Mouse (Mus musculus) erythroblast, embryonic 14.5 days (primary cell): ENCODE data around the gene Fam222b. TPM values are rescaled to one million over a fixed set of nuclear protein-coding genes. Genes with fewer than 3 reads are reported as not detected.

Experiments
- H3K27me3 ChIP-seq: 2 replicates; pipeline ENCODE4 v1.6.1; 2012; ENCODE audit warnings: inconsistent platforms; ENCODE audit not compliant: control insufficient read depth
- H3K36me3 ChIP-seq: 2 replicates; pipeline ENCODE4 v1.6.1; 2012; ENCODE audit warnings: mild to moderate bottlenecking, inconsistent platforms; ENCODE audit not compliant: control insufficient read depth
- H3K4me1 ChIP-seq: 2 replicates; pipeline ENCODE4 v1.6.1; 2012; ENCODE audit warnings: inconsistent platforms; ENCODE audit not compliant: control insufficient read depth
- H3K4me3 ChIP-seq: replicated peaks from 2 replicates; pipeline ENCODE3; 2012; ENCODE audit warnings: moderate library complexity, mild to moderate bottlenecking, inconsistent platforms
- H3K9me3 ChIP-seq: 2 replicates; pipeline ENCODE4 v1.6.1; 2012; ENCODE audit warnings: low read length, inconsistent platforms, mixed read lengths; ENCODE audit not compliant: control insufficient read depth
- GATA1 ChIP-seq: IDR thresholded peaks from 2 replicates; pipeline ENCODE4 v1.6.1; 2012; ENCODE audit warnings: low read length, inconsistent platforms, mixed read lengths
- TAL1 ChIP-seq: IDR thresholded peaks from 3 replicates; pipeline ENCODE4 v1.6.1; 2012; ENCODE audit warnings: low read length, inconsistent platforms, mixed read lengths
- polyA plus RNA-seq: library from polyadenylated mRNA; stranded (reverse); fragments of >175 nt; gene quantifications from 2 replicates; pipeline ENCODE4 v1.2.3, GENCODE M21; 2012

Gene Fam222b
- polyA plus RNA-seq, 1 experiment, result 0.78 TPM

DNA sequence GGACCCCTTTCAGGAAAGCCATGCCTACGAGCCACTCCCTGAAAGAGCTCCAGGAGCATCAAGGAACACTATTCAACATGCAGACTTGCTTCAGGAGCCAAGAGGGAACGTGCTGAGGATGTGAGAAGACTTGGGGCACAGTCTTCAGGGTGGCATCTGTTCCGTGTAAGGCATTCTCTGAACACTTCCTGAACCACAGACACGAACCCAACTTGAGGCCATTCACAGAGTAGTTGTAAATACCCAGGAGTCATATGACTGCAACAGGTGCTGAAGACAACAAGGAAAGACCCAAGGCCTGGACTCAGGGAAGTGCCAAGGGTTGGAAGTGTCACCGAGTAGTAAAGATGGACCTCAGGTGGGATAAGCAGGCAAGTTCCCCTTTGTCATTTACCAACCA is 26.9 kb upstream of the Fam222b start:
- peak overlapping the region; percentile 44 for H3K4me3 ChIP-seq
- no peaks in the 10 kb centered on the region for H3K27me3 ChIP-seq
- H3K9me3 ChIP-seq, result no peaks in the 10 kb centered on the region
- H3K4me1 ChIP-seq, result peaks cover 98% of the 10 kb centered on the region
- H3K36me3 ChIP-seq, result peaks cover 55% of the 10 kb centered on the region
- TF ChIP-seq TAL1 (no peak), GATA1 (no peak)

DNA sequence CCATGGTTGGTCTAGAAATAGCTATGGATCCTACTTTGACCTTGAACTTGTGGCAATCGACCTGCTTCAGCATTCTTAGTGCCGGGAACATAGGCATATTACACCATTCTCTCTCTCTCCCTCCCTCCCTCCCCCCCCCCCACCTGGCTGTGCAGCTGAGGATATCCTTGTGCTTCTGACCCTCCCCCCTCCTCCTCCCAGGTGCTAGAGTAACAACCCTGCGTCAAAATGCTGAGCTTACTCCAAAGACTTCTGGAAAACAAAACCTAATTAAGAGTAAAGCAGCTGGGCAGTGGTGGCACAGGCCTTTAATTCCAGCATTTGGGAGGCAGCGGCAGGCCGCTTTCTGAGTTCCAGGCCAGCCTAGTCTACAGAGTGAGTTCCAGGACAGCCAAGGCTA is 25.3 kb upstream of the Fam222b start:
- no peaks in the 10 kb centered on the region for H3K27me3 ChIP-seq
- peaks cover 95% of the 10 kb centered on the region for H3K4me1 ChIP-seq
- no peak for TF ChIP-seq GATA1
- TF ChIP-seq TAL1, result no peak
- H3K36me3 ChIP-seq, result peaks cover 70% of the 10 kb centered on the region
- H3K9me3 ChIP-seq, result no peaks in the 10 kb centered on the region
- peak overlapping the region; percentile 74 for H3K4me3 ChIP-seq

DNA sequence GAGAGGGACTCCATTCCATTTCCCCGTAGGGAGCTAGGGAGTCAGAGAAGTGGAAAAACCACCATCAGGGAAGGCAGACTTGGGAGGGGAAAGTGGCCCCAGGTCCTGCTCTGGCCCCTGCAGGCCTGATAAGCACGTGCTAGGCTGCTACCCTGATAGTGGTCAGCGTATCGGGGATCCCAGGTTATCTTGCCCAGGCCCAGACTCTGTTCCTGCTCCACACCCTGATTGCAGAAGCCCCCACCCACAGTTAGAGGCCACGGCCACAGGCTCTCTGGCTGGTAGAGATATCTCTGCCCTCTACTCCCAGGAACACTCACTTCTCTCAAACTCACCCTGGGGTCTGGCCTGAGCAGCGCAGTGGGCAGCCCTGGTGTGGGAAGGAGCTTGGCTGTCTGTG is 24.8 kb upstream of the Fam222b start:
- peak; percentile 90 for TF ChIP-seq TAL1
- peak; percentile 98 for TF ChIP-seq GATA1
- peaks cover 95% of the 10 kb centered on the region for H3K4me1 ChIP-seq
- H3K36me3 ChIP-seq, result peaks cover 70% of the 10 kb centered on the region
- H3K27me3 ChIP-seq, result no peaks in the 10 kb centered on the region
- H3K4me3 ChIP-seq, result peak overlapping the region; percentile 74
- no peaks in the 10 kb centered on the region for H3K9me3 ChIP-seq

- H3K36me3 ChIP-seq, result peaks cover 86% of the 10 kb centered on the region
- H3K4me3 ChIP-seq, result peak overlapping the region; percentile 74
- no peaks in the 10 kb centered on the region for H3K27me3 ChIP-seq
- H3K9me3 ChIP-seq, result no peaks in the 10 kb centered on the region
- no peak for TF ChIP-seq GATA1
- peaks cover 94% of the 10 kb centered on the region for H3K4me1 ChIP-seq
Observed at GRCm38 (mm10) chr11:78071938-78072337, 22.5 kb upstream of the Fam222b start.

DNA sequence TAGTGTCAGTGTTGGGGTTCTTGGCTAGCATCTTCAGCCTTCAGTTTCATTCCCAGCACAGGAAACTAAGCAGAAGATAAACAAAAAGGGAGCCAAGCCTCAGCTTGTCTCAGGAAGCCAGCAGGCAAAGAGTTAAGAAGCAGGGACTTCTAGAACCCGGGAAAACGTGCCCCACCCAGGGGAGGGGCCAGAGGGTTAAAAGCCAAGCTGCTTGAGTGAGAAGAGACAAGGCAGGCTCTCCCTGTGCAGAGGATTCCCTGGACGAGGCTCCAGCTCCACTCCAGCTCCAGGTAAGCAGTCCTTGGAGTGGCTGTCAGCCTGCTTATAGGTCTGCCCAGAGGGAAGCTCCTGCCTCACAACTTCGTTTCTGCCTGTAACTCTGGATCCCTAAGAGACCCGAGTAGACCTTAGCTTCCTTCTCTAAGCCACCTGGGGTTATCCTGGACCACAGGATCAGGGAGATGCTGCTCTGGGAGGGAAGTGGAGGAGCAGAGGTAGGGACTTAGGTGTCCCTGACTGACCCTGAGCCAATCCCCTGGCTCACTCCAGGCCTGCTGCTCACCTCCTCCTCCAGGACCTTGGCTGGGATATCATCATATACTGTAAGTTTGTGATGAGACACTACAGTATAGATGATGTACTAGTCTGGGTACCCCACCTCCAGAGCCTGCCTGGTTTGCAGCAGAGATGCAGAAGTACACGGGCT is 21.9 kb upstream of the Fam222b start:
- Histone ChIP-seq H3K4me3 (peak overlapping the region; percentile 74), H3K27me3 (no peaks in the 10 kb centered on the region), H3K4me1 (peaks cover 92% of the 10 kb centered on the region), H3K9me3 (no peaks in the 10 kb centered on the region), H3K36me3 (peaks cover 86% of the 10 kb centered on the region)
- TF ChIP-seq GATA1 (no peak), TAL1 (no peak)

DNA sequence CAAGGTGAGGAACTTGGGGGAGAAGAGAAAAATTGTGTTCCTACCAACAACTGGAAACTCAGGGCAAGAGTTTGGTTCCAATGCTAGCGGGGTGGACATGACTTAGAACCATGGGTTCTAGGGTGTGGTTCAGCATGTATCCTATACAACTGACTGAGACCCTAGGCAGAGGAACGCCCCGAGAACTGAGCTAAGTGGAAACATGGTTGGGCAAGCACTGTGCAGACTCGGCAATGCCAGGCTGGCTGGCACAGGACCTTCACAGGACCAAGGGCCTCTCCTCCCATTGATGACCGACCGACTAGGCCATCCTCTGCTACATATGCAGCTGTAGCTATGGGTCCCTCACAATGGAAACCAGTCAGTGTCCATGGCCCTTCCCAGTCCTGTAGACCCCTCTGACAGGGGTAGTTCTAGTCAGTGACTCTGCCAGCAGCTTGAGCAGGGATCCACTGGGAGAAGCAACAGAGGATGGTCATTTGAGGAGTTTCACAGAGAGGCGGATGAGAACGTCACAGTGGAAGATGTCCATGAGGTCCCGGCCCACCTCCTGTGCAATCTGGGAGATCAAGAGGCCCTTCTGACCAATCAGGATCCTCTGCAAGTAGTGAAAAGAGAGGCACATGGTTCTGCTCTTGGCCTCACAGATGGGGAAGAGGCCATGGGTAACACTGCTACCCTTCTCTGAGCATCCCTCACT is 20.7 kb upstream of the Fam222b start:
- no peaks in the 10 kb centered on the region for H3K9me3 ChIP-seq
- H3K36me3 ChIP-seq, result peaks cover 89% of the 10 kb centered on the region
- H3K27me3 ChIP-seq, result no peaks in the 10 kb centered on the region
- H3K4me1 ChIP-seq, result peaks cover 89% of the 10 kb centered on the region
- peak overlapping the region; percentile 74 for H3K4me3 ChIP-seq
- TF ChIP-seq GATA1 (no peak), TAL1 (no peak)

DNA sequence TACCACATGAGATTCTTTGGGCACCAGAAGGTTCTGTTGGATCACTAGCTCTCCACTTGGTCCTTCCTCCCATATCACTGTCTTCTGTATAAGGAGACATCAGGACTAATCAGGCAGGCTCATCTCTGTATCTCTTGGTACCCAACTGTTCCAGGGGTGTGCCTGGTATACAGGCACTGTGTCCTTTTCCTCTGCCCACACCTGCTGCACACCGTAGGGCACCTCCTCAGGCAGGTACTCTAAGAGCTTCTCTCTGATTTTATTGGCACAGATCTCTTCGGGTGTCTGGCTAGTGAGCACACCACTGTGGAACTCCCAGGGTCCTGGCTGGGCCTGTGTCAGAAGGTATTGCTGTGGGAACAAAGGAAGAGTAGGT is 20.2 kb upstream of the Fam222b start:
- Histone ChIP-seq H3K27me3 (no peaks in the 10 kb centered on the region), H3K4me3 (peak overlapping the region; percentile 74), H3K9me3 (no peaks in the 10 kb centered on the region), H3K36me3 (peaks cover 91% of the 10 kb centered on the region), H3K4me1 (peaks cover 89% of the 10 kb centered on the region)
- TF ChIP-seq TAL1, result no peak
- peak; percentile 94 for TF ChIP-seq GATA1

DNA sequence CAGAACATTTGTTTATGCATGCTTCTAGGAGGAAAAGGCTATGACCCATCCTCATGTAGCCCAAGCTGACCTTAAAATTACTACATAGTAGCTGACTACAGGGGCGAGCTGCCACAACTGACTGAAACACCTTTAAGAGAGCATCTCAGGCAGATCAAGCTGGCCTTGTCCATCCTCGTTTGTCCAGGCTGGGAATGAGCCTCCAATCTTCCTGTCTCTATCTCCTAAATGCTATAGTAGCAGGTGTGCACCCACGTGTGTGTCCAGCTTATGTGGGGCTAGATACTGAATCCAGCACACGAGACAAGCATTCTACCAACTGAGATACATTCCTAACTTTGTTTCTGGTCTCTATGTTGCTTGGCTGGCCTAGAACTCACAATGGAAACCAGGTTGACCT is 19.8 kb upstream of the Fam222b start:
- H3K36me3 ChIP-seq, result peaks cover 89% of the 10 kb centered on the region
- peak overlapping the region; percentile 74 for H3K4me3 ChIP-seq
- no peaks in the 10 kb centered on the region for H3K27me3 ChIP-seq
- no peak for TF ChIP-seq TAL1
- TF ChIP-seq GATA1, result no peak
- H3K9me3 ChIP-seq, result no peaks in the 10 kb centered on the region
- H3K4me1 ChIP-seq, result peaks cover 89% of the 10 kb centered on the region

DNA sequence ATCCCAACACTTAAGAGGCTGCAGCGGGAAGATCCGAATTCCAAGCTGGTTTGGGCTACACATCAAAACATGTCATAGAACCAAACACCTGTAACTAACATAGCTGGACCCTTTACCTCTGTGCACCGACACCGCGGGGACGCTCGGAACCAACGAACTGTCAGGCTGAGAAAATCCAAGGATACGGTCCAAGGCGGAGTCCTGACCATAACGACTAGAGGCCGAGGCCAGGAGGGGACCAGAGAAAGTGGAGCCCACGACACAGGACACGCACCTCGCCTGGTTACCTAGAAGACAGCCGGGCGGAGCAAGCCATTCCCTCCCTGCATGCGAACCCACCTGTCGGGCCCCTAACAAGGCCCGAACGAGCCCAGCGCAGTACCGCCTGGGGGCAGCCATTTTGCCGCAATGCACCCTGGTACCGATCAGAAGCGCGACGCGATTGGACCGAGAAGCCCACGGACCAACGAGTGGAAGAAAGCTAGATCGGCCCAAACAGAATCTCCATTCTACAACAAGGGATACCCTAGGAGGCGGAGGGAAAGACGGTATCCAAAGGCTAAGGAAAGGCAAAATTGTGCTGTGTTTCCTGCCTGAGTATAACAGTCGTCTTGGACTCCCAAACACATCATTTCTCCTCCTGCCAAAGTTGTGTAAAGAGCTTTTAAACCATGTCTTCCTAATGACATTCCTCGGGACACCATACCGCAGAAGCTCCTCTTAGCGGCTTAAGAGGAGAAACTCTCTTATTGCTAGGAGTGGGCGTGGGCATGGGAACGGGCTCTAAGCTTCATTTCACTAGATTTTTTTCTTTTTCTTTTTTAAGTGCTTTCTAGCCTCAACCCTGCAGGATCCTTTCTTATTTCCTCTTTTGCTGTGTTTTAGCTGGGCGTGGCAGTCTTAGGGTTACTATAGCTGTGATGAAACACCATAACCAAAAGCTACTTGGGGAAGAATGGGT is 14.2 kb upstream of the Fam222b start, which contains the start of gene Eral1:
TSS of gene Eral1 (minus strand) at position 423 of the 961 bp plus-strand sequence.
- Histone ChIP-seq H3K36me3 (peaks cover 35% of the 10 kb centered on the region), H3K9me3 (no peaks in the 10 kb centered on the region), H3K4me1 (peaks cover 57% of the 10 kb centered on the region), H3K4me3 (peak within 1 kb of the TSS; percentile 78), H3K27me3 (no peaks in the 10 kb centered on the region)
- TF ChIP-seq GATA1 (no peak), TAL1 (no peak)
